Mouse (Mus musculus) liver, embryonic 14.5 days (tissue): ENCODE results near the gene Gm5737. TPM values are rescaled to one million over a fixed set of nuclear protein-coding genes. Genes with fewer than 3 reads are reported as not detected.
A peak's percentile ranks its signal among the peaks of the same experiment; 100 is the strongest.

Experiments
- ATAC-seq: fragments of 200-750 bp; cut with Nextera tagmentation; 2 replicates; pipeline ENCODE4 v1.8.0; 2017; ENCODE audit warnings: moderate number of reproducible peaks, mild to moderate bottlenecking, moderate library complexity; ENCODE audit not compliant: insufficient read depth
- DNase-seq, 3 experiments: peaks; one replicate each; pipeline ENCODE4 v3.0.0-alpha.2; 2012 to 2013; ENCODE audit warnings: low read depth in 3 of 3, low spot score in 3 of 3
- H3K27ac ChIP-seq: fragments of 300-500 bp; sonication (generic); 2 replicates; pipeline ENCODE4 v1.5.1; 2014; ENCODE audit warnings: moderate library complexity, mild to moderate bottlenecking, control low read depth, inconsistent platforms
- H3K27me3 ChIP-seq: fragments of 300-500 bp; sonication (generic); 2 replicates; pipeline ENCODE4 v1.6.1; 2014; ENCODE audit warnings: mild to moderate bottlenecking, low read length, moderate library complexity; ENCODE audit not compliant: control insufficient read depth, insufficient read depth
- H3K36me3 ChIP-seq: fragments of 300-500 bp; sonication (generic); replicated peaks from 2 replicates; pipeline ENCODE4 v1.6.1; 2014; ENCODE audit warnings: low read depth; ENCODE audit not compliant: control insufficient read depth, insufficient read depth
- H3K4me1 ChIP-seq, 2 experiments: fragments of 200-500 bp in 1 of 2; fragments of 300-500 bp in 1 of 2; sonication (generic) in 1 of 2; replicated peaks; 2 replicates each; pipeline ENCODE4 v1.6.1; 2012 to 2014; ENCODE audit warnings: antibody characterized with exemption in 1 of 2, inconsistent platforms in 1 of 2, low read length in 1 of 2; ENCODE audit not compliant: control insufficient read depth in 2 of 2, insufficient read depth in 2 of 2
- H3K4me2 ChIP-seq: fragments of 300-500 bp; sonication (generic); 2 replicates; pipeline ENCODE4 v1.6.1; 2014; ENCODE audit warnings: low read depth, mild to moderate bottlenecking, control low read depth, moderate library complexity
- H3K4me3 ChIP-seq, 2 experiments: fragments of 200-500 bp in 1 of 2; fragments of 300-500 bp in 1 of 2; sonication (generic) in 1 of 2; 2 replicates each; pipeline ENCODE4 v1.5.1; 2012 to 2014; ENCODE audit warnings: low read depth in 2 of 2, low read length in 2 of 2, mild to moderate bottlenecking in 2 of 2, control low read depth in 1 of 2, inconsistent platforms in 1 of 2, moderate library complexity in 1 of 2; ENCODE audit not compliant: insufficient read depth in 1 of 2
- H3K9ac ChIP-seq: fragments of 300-500 bp; sonication (generic); replicated peaks from 2 replicates; pipeline ENCODE4 v1.6.1; 2014; ENCODE audit warnings: mild to moderate bottlenecking, control low read depth, moderate library complexity
- H3K9me3 ChIP-seq: fragments of 300-500 bp; sonication (generic); 2 replicates; pipeline ENCODE4 v1.6.1; 2016; ENCODE audit warnings: low read length, mixed read lengths; ENCODE audit not compliant: control insufficient read depth
- CTCF ChIP-seq: IDR thresholded peaks from 2 replicates; pipeline ENCODE4 v1.5.1; 2016; ENCODE audit warnings: antibody characterized with exemption, low read depth, control low read depth
- EP300 ChIP-seq: IDR thresholded peaks from 2 replicates; pipeline ENCODE4 v1.6.1; 2016; ENCODE audit warnings: antibody characterized with exemption, low read depth
- WGBS: fragments of 180-500 bp; shearing (Covaris S2); extraction: QIAGEN DNeasy Blood & Tissue Kit; methylation state at CpG from one replicate; pipeline ENCODE4 v1.1.7; 2014; ENCODE audit not compliant: insufficient replicate concordance; 5-methylcytosine and 5-hydroxymethylcytosine counted together
- polyA plus RNA-seq, 2 experiments: library from polyadenylated mRNA; depleted of rRNA in 1 of 2; stranded (reverse) in 1 of 2; unstranded in 1 of 2; fragments of >200 nt; fragmentation: Nextera tagmentation in 1 of 2; extraction: Ambion mirVana in 1 of 2; gene quantifications; 2 replicates each; pipeline versions ENCODE4 v1.2.1 to v1.2.3; 2012 to 2014

The Gm5737 gene
- polyA plus RNA-seq, 2 experiments: not detected

GRCm38 (mm10) chr7:120879972-120880371 lies 67.8 kb downstream of the Gm5737 start:
- 76% methylated on average over 3 of the region's 3 CpGs for WGBS
- Histone ChIP-seq H3K4me3 (peak overlapping the region; percentile 61 to 66), H3K27me3 (no peaks in the 10 kb centered on the region), H3K9me3 (no peaks in the 10 kb centered on the region), H3K4me1 (peaks cover 60 to 75% of the 10 kb centered on the region in 2 experiments), H3K4me2 (peak overlapping the region; percentile 76), H3K9ac (peak overlapping the region; percentile 73), H3K27ac (peak overlapping the region; percentile 87), H3K36me3 (peaks cover 64% of the 10 kb centered on the region)
- 0 out of 2 replicates have a peak, but pooled peaks have one; percentile 13 for TF ChIP-seq CTCF
- TF ChIP-seq EP300: no peak; the same call in 1 of the 2 replicates
- ATAC-seq: peak; percentile 58
- peak in 2 of 3 experiments; percentile 50 to 60 for DNase-seq

GRCm38 (mm10) chr7:120880770-120881169 lies 68.6 kb downstream of the Gm5737 start:
- Histone ChIP-seq H3K27me3 (no peaks in the 10 kb centered on the region), H3K4me3 (peak overlapping the region; percentile 61 to 66), H3K27ac (peak overlapping the region; percentile 87), H3K4me2 (peak overlapping the region; percentile 76), H3K4me1 (peaks cover 55 to 73% of the 10 kb centered on the region in 2 experiments), H3K36me3 (peaks cover 71% of the 10 kb centered on the region), H3K9me3 (no peaks in the 10 kb centered on the region), H3K9ac (peak overlapping the region; percentile 73)
- peak; percentile 61 for ATAC-seq
- DNase-seq: no peak
- WGBS: 90% methylated on average over 4 of the region's 4 CpGs
- no peak for TF ChIP-seq CTCF
- no peak for TF ChIP-seq EP300

Other genes starting within 250 kb of the Gm5737 start
- 86.8 and 95.8 TPM in 2 replicates for gene Uqcrc2, start 177.2 kb upstream of the Gm5737 start, polyA plus RNA-seq (2012; rRNA removed)
- 136 and 142 TPM in 2 replicates for gene Uqcrc2, start 177.2 kb upstream of the Gm5737 start, polyA plus RNA-seq (2014; fragmentation: Nextera tagmentation; extraction: Ambion mirVana)
- gene Pdzd9, start 142.0 kb upstream of the Gm5737 start, polyA plus RNA-seq (2012; rRNA removed): 0.02 and 0.03 TPM in 2 replicates
- gene Pdzd9, start 142.0 kb upstream of the Gm5737 start, polyA plus RNA-seq (2014; fragmentation: Nextera tagmentation; extraction: Ambion mirVana): 0.06 and 0.14 TPM in 2 replicates
- gene Mosmo, start 134.7 kb upstream of the Gm5737 start, polyA plus RNA-seq (2012; rRNA removed): 8.0 and 9.6 TPM in 2 replicates
- gene Mosmo, start 134.7 kb upstream of the Gm5737 start, polyA plus RNA-seq (2014; fragmentation: Nextera tagmentation; extraction: Ambion mirVana): 4.8 and 6.3 TPM in 2 replicates
- gene Vwa3a, start 73.0 kb upstream of the Gm5737 start, polyA plus RNA-seq (2012; rRNA removed): 0.04 and 0.07 TPM in 2 replicates
- not detected in 2 replicates for gene Vwa3a, start 73.0 kb upstream of the Gm5737 start, polyA plus RNA-seq (2014; fragmentation: Nextera tagmentation; extraction: Ambion mirVana)
- 21.5 and 30.2 TPM in 2 replicates for gene Eef2k, start 30.5 kb downstream of the Gm5737 start, polyA plus RNA-seq (2012; rRNA removed)
- gene Eef2k, start 30.5 kb downstream of the Gm5737 start, polyA plus RNA-seq (2014; fragmentation: Nextera tagmentation; extraction: Ambion mirVana): 13.4 and 14.5 TPM in 2 replicates
- gene Polr3e, start 105.4 kb downstream of the Gm5737 start, polyA plus RNA-seq (2012; rRNA removed): 5.8 and 9.2 TPM in 2 replicates
- gene Polr3e, start 105.4 kb downstream of the Gm5737 start, polyA plus RNA-seq (2014; fragmentation: Nextera tagmentation; extraction: Ambion mirVana): 6.6 and 7.1 TPM in 2 replicates
- gene Cdr2, start 169.9 kb downstream of the Gm5737 start, polyA plus RNA-seq (2012; rRNA removed): 67.9 and 100 TPM in 2 replicates
- gene Cdr2, start 169.9 kb downstream of the Gm5737 start, polyA plus RNA-seq (2014; fragmentation: Nextera tagmentation; extraction: Ambion mirVana): 56.3 and 59.8 TPM in 2 replicates
- gene Mfsd13b, start 170.1 kb downstream of the Gm5737 start, polyA plus RNA-seq (2012; rRNA removed): 0.04 and 0.06 TPM in 2 replicates
- not detected in 2 replicates for gene Mfsd13b, start 170.1 kb downstream of the Gm5737 start, polyA plus RNA-seq (2014; fragmentation: Nextera tagmentation; extraction: Ambion mirVana)
- gene Mettl9, start 222.1 kb downstream of the Gm5737 start, polyA plus RNA-seq (2012; rRNA removed): 12.2 and 18.5 TPM in 2 replicates
- 45.3 and 49.1 TPM in 2 replicates for gene Mettl9, start 222.1 kb downstream of the Gm5737 start, polyA plus RNA-seq (2014; fragmentation: Nextera tagmentation; extraction: Ambion mirVana)